Mouse (Mus musculus) urinary bladder, adult 18-20 months (tissue): ENCODE measurements around the gene Hsf2.
"Not testable (repeated sequence)": the region's sequence is repeated elsewhere in the genome, so short reads cannot be mapped to it uniquely, and the experiment has no call there.

ENCODE experiments used
- DNase-seq, 2 experiments: peaks; one replicate each; pipeline ENCODE4 v3.0.0; 2022; ENCODE audit warnings: low spot score in 2 of 2, mixed read lengths in 2 of 2

Hsf2 gene

DNA sequence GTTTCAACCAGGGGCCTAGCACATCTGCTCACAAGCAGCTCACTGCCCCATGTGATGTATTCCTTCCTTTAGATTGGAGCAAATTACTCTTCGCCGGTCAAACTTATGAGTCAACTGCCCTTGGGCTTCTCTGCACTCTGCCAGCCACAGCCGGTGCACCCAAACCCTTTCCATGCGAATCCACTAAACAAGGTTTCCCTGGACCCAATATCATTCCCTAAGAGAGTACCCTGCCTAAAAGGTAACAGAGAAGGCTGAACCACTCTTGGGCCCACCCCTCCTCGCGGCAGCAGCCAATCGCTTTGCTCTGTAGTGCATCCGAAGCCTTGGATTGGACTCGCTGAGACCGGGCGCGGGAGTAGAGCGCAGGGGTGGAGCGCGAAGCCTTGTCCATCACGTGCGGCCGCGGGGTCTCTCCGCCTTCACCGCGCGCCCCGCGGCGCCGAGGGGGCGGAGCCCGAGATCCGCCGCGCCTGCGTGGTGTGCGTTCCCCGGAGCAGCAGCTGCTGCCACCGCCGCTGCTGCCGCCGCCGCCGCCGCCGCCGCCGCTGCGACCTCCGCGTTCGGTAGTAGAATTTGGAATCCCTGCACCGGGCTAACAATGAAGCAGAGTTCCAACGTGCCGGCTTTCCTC, at the start of gene Hsf2:
TSS of gene Hsf2 (plus strand) at position 478 of the 634 bp plus-strand sequence.
- DNase-seq = peak; percentile 86 to 94

DNA sequence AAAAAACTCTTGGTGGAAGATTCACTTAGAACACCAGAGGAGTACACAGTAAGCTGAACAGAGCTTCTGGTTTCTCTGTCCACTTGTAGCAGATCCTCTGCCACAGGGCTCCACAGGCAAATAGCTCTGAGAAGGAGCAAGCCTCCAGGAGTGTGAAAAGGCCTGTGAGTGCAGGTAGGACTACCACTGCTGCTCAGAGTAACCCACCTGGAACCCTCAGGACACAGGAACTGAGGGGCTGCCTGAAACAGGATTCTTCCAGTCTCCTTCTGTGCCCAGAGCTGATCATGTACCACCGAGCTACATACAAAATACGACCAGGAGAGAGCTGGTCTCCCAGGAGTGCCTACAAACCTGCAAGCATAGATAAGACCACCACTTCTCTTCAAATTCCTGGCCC, 48.3 kb upstream of the Hsf2 start:
- DNase-seq = no peak

DNA sequence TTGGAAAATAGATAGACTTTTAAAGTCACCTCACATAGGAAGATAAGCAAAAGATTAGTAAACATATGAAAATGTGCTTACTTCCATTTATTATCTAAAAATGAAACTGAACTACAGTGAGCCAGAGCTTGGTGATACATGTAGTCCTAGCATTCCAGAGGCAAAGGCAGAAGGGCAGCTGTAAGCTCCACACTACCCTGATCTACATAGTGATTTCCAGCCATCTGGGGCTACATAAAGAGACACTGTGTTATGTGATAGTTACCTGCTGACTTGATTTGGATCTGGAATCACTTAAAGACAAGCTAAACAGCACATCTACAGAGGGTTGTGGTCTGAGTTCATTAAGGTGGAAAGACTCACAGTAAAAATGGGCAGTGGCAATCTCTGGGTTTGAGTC, 45.1 kb upstream of the Hsf2 start:
- no peak for DNase-seq

DNA sequence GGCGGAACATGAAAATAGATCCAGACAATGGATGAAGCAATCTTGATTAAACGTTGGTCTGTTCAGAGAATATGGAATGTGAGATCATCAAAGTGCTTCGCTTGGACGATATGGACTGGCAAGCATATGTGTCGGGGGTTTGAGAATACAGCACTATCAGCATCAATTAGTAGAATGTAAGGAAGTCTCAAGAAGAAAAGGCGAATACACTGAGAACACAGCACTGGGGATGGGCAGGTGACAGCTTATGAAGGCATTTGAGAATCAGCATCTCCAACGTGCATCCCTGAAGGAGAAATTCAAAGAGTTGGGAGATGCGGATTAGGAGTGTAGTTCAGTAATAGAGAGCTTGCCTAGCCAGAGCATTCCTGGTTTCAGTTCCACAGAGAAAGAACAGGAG, 41.8 kb upstream of the Hsf2 start:
- no peak for DNase-seq

DNA sequence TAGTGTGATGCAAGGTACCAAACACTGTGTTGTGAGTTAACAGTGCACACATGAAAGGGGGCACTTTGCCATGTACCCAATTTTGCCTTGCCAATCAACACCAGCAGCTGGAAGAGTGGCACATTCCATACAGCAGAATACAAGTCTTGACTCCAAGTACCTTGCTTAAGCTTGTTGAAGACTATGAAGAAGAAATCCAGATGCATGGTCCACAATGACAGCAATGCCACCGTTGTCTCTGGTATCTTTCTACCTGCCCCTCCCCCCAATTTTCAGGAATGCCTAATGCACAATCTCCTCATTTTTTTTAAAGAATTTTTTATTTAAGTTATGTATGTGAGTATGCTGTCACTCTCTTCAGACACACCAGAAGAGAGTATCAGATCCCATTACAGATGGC, 40.5 kb upstream of the Hsf2 start:
- no peak for DNase-seq

DNA sequence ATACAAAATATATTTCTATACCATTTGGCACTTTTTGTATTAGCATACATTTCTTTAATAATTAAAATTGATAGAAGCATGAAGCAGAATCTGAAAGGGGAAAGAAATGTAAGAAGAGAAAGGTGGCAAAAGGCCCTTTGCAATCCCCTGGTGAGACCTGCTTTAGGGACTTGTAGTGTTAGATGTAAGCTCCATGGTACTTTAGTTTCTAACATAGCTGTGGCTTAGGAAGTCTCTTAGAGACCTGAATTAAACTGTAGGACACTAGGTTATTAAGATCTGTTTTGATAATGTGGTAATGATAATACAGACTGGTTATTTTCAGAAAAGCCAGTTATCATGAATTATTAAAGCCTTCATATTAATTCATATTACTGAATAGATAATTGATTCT, 38.5 kb upstream of the Hsf2 start:
- no peak for DNase-seq

DNA sequence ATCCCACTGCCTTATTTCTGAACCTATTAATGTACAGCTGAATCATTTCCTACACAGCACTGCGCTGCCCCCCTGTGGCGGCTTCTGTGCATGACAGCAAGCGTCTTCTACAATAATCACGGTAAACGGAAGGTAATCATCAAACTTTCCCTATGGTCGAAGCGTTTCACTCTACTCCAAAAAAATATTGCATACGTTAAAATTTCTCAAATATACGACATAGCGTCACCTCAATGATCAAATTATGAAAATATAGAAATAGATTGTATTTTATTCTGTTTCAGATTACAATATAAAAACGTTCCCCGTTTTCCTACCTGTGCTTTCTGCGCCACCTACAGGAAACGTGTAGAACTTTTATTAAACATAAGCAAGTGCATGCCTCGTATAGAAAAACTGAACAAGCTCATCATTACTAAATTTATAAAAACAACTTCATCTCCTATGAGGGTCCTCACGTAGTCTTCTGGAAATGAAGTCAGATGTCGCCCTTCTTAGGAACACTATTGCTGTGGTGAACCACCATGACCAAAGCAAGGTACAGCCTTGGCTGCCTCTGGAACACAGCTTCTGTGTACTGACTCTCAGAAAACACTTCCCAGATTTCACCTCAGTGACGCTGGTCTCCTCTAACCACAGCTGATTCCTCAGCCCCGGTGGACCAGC, 38.0 kb upstream of the Hsf2 start:
- peak; percentile 54 to 78 for DNase-seq

DNA sequence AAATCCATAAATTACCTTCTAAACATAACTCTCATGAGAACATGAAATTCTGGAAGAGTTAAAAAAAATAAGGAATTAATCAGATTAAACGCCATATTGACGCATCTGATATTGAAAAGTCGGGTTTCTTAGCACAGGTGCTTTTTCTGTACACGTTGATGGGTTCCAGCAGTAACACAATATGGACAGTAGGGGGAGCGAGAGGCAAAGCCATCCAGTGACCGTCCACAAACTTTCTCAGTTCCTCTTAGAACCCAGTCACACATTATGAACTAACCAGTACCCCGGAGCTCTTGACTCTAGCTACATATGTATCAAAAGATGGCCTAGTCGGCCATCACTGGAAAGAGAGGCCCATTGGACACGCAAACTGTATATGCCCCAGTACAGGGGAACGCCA, 22.9 kb upstream of the Hsf2 start:
- DNase-seq = not testable (repeated sequence)

DNA sequence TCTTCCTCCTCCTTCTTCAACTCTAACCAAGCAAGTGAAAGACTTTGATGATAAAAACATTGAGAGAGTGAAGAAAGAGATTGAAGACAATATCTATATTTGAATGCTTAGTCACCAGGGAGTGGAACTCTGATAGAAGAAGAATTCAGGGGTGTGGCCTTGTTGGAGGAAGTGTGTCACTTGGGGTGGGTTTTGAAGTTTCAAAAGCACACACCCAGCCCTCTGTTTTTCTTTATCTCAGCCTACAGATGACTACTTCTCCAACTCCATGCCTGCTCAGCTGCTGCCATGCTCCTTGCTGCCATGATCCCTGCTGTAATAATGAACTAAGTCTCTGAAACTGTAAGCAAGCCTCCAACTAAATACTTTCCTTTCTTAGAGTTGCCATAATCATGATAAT, 20.4 kb upstream of the Hsf2 start:
- DNase-seq = no peak

DNA sequence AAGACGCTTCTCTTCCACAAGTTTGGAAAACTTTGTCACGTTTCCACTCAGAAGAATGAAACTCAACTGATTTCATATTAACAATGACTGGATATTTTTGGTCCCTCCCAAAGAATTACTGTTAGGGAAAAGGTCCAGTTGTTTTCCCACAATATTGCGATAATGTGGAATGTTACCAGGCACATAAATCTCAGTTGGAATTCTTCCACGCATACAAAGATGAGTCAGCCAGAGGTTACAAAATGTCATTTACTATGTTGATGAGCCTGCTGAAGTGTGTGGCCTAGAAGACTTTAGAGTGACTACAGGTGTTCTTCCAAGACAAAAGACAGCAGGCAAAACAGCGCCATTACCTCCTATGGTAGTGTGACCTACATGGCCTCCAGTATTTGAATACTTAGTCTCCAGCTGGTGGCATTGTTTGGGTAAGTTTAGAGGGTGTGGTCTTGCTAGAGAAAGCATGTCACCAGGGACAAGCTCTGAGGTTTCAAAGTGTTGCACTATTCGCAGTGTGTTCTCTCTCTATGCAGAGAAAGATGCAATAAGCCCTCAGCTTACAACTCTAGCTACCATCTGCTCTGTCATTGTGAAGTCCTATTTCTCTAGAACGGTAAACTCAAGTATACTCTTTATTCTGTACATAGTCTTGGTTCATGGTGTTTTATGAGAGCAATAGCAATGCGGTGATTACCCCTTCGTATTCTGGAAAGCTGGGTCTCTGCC, 8.9 kb upstream of the Hsf2 start:
- no peak for DNase-seq

DNA sequence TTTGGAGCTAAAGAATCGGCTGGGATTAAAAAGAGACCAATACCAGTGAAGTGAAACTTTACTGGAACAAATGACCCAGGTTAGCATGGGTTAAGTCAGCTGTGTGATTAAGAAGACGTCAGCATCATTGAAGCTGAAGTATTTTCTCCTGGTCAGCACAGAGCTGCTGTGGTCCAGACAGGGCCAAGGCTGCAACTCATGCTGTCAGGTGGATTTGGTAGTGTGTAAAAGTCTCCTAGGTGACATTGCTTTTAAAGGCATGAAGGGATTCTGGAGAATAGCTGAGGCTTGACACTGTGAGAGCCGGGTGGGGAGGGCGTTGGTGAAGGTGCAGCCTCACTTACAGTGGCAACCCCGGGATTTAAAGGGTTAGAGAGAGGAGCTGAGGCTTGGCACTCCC, 4.5 kb upstream of the Hsf2 start:
- no peak for DNase-seq

DNA sequence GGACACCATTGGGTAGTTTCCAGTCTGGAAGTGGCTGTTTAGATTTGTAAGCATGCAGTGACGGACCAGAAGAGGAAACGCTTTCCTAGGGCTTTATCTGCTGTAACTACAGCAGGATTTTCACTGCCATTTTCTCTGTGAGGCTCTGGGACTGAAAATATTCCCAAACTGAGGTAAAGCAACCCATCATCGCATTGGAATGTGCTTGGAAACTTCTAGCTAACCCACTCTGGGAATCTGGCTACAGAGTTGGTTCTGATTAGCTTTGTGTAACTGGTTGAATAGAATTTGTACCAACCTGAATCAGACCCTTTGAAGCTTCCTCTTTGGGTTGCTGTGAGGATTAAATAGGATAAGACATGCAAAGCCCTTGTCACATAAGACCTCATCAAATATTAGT, 1.4 kb upstream of the Hsf2 start:
- no peak for DNase-seq

DNA sequence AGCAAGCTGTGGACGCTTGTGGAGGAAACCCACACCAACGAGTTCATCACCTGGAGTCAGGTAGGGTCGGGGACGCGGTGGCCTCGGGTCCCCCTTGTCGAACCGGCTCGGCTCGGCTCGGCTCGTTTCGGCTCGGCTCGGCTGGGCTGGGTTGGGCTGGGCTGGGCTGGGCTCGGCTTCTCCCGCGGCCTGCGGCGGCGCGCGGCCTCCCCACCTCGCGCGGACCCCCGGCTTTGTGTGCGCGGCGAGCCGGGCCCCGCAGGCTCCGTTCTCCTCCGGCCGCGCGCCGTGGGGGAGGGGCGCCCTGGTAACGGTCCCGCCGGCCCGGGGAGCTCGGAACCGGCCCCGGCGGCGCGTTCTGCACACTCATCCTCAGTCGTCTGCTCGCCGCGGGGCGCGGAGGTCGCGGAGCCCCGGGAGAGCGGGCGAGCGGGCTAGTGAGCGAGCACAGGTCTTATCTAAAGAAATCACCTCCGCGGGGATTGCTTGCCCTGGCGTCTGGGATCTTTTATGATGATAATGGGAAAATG, 422 bp downstream of the Hsf2 start:
- peak in 1 of 2 experiments; percentile 46 for DNase-seq

DNA sequence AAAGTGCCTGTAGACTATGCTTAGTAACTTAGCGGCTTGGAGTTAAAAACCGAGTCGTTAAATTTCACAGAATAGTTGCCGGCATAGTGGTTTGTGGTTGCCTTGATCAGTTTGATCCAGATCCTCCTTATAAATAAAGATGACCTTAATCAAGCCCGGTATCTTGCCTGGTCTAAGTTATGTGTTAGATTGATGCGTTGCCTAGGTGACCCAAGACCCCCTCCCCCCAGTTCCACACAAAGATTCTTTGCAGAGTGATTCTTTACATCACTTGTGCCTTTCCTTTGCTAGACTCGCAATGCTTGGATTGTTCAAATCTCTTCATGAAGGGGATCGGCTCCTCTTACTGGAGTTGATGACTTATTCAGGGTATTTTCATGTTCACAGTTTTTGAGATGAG, 1.0 kb downstream of the Hsf2 start:
- no peak for DNase-seq

DNA sequence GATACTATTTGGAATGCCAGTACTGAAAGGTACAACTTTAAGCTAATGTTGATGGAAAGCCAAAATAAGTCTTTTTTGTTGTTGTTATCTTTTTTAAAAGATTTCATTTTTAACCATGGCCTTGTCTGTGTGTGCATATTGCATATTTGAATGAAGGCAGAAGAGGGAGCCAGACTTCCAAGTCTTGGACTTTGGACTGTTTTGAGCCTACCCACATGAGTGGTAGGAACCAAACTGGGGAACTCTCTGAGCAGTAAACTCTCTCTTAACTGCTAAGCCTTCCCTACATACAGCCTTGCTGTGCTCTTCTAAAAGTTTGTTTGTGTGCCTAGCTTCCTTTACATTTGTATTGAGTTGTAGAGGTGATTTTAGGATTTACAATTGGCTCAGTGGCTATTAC, 2.4 kb downstream of the Hsf2 start:
- DNase-seq = no peak

DNA sequence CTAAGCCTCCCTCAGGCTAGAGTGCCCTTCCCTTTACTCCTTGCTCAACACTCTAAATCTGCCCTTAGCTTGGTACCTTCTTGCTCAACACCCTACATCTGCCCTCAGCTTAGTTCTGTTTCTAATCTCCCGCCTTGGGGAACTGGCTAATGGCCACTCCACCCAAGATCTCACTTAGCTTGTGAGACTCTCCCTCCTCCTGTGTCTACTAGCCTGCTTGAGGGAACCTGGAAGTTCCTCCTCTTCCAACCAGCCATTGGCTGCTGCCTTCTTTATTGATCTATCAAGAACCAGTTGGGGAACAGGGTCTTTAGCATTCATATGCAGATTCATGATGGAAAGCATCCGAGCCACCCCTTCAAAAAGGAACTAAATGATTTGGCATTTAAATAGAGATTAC, 5.9 kb downstream of the Hsf2 start:
- DNase-seq = no peak

DNA sequence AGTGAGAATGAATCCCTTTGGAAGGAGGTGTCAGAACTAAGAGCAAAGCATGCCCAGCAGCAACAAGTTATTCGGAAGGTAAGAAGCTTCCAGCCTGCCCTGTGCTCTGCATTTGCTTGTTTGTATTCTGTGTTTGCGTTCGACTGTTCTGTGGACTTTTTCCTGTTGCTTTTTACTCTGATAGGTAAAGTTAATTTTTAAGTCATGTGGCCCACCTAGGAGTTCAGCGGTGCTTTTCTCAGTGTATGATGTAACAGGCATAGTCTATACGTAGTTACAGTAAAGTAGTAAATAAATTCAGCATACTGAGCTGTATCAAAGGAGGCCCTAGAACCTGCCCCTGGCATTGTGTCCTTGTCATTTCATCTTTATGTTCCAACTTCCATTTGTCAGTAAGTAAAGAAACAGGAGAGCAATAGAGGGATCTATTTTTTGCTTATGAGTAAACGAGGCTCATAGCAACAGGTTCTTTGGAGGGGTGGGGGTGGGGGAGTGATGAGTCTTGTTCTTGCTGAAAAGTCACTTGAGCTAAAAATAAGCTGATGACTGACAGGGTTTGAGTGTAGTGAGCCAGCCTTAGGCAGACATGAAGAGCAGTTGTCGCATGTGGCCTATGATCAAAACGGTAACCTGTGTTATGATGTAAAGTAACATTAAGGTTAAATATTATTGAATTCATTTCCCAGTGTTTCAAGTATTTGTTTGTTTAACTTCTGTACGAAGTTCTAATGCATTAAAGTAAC, 13.4 kb downstream of the Hsf2 start:
- no peak for DNase-seq

DNA sequence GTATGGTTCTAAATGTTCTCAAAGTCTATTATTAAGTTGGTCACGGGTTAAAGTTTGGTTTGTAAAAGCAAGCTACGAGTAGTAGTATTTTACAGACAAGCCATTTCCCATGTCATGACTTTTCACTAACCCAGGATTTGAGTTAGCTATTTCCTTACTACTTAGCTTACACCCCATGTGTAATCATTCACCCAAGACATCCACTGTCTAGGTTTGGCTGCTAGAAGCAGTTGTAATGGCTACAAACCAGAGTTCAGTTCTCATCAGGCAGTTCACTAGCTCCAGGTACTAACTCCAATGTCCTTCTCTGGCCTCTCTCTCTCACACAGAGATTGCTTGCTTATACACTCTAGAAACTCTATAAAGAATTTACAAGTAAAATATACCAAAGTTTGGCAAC, 28.4 kb downstream of the Hsf2 start:
- DNase-seq = no peak

DNA sequence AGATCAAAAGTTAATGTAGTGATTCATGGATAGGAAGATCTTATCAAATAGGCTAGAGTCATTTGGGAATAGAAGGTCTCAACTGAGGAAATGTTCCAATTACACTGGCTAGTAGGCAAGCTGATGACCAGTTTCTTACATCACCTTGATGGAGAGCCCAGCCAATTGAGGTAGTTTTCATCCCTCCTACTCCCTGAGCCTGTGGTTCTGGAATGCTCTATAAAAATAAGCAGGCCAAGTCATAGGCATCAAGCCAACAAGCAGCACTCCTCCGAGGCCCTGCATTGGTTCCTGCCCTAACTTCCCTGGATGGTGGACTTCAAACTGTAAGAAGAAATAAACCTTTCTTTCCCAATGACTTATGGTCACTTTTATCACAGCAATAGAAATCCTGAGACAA, 29.1 kb downstream of the Hsf2 start:
- no peak for DNase-seq

DNA sequence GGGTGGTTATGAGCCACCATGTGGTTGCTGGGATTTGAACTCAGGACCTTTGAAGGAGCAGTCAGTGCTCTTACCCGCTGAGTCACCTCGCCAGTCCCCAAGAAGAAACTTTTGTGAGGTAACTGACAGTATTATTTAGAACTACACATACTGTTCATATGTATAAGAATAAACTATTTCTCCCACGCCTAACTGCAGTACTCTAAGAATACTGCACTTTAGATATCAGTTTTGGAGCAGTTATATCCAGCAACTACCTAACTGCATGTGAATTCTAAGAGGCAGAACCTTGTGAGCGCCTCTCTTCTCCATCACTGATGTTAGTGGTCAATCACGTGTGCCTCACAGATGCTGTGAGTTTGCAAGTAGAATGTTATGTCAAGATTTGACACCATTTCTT, 40.3 kb downstream of the Hsf2 start:
- DNase-seq = no peak

DNA sequence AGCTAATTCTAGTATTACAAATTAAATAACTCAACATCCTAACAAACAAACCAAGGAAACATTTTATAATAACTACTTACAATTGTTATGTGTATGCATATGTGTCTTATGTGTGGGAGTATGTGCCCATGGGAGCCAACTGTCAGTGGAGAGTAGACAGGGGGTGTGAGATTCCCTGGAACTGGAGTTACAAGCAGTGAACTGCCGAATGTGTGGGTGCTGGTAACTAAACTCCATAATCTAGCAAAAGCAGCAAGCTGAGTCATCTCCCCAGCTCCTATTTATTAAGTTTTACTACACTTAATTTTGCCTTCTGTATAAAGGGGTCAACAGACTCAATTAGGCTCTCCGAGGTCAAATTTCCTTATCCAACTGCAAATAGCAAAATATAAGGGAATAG, 44.9 kb downstream of the Hsf2 start:
- no peak for DNase-seq

DNA sequence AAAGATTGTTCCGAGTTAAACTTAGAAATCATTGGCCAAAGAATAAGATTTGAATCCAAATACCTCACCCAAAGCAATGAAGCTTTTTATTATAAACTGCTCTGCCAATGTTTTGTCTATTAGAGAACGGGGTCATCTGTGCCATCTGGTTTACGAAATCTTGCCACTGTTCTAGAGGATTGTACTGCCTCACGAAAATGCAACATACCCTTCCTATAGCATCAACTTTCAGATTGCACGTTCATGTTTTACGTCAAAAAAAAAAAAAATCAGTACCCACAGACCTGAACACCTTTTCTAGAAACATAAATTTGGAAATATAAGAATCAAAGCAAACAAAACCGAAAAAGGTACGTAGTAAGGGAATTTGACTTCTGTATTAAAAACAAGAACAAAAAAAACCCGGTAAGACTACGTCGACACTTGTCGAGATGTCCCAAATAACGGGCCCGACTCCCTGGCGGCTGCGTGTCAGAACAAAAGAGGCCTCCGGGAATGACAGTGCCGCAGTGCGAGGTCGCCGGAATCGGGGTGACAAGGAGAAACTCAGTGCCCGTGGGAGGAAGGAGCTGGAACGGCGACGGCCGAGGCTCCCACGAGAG, 45.5 kb downstream of the Hsf2 start:
- no peak for DNase-seq
